Mouse (Mus musculus) spleen, adult 2 months (tissue): ENCODE data around the gene Rab23.

ENCODE experiments used
- CTCF ChIP-seq: fragments of 200-500 bp; IDR thresholded peaks from 2 replicates; pipeline ENCODE4 v1.5.1; 2011; ENCODE audit warnings: mild to moderate bottlenecking, inconsistent platforms; ENCODE audit not compliant: insufficient read depth, insufficient read length, insufficient replicate concordance; ENCODE audit errors: extremely low read depth
- POLR2A ChIP-seq: fragments of 200-500 bp; IDR thresholded peaks from 2 replicates; pipeline ENCODE4 v1.6.1; 2011; ENCODE audit warnings: low read depth, low read length, inconsistent platforms

DNA sequence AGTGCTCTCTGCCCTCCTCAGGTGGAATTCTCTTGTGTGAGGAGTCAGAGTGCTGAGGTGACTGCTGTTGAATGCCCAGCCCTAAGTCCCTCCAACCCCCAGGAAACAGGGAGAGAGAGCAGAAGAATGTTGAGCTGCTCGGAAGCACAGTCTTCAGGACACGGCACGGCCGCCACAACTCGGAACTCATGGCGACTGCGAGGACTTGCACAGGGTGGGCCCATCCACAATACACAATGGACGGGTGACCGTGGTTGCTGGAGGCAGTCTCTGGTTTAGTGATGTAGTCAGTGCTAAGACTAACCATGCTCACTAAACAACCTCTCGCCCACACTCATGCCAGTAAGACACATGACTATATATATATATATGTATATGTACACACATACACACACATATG, 51.9 kb downstream of the Rab23 start:
- no peak for TF ChIP-seq CTCF
- no peak for TF ChIP-seq POLR2A
